Mouse (Mus musculus): ENCODE data around the gene Nup93.

Gene Nup93

DNA sequence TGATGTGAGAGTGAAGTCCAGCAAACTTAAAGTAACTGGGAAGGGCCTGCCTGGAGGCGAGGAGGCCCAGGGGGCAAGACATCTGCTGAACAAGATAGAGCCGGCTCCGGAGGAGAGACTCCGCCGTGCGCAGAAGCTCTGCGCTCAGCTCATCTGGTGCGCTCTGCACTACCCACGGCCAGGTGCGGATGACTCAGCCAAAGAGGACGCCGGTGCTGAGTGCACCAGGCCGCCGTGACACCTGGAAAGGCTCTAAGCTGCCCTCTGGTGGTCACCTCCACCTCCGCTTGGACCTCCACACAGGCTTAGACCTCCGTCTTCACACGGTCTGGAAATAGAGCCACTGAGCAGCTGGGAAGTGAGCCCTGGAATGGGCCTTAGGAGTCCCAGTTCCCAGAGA is 27.8 kb upstream of the Nup93 start:
- in situ Hi-C loops (cut with MboI), result no loop called here

DNA sequence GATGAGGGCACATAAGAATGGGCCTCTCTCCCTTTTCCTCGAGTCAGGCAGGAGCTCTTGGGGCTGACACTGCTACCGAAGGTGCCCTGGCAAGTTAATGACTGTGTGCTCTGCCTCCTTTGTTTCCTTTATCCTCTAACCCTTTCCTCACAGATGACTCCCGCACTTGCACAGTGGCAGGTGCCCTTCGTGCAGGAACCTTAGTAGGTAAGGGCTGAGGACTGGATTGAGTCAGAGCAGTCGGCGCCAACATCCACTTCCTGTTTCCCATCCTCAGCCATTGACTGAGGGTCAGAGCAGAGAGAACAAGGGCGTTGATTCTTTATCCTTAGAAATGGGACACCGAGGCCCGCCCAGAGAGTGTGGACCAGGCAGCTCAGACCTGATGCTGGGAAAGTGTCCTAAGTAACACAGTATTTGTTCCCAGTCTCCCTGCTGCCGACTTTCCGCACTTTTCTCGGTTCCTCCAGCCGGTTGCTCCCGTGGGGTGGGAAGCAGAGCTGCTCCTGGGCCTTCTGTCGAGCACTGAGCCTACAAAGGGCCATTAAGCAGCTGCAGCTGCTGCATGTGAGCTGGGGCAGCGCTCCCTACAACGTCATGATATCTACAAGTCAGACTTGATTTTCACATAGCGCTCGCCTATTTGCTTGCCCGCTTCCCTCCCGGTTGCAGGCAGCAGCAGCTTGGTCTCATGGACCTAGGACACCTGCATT is 26.9 kb upstream of the Nup93 start:
- in situ Hi-C loops (cut with MboI), result no loop called here

DNA sequence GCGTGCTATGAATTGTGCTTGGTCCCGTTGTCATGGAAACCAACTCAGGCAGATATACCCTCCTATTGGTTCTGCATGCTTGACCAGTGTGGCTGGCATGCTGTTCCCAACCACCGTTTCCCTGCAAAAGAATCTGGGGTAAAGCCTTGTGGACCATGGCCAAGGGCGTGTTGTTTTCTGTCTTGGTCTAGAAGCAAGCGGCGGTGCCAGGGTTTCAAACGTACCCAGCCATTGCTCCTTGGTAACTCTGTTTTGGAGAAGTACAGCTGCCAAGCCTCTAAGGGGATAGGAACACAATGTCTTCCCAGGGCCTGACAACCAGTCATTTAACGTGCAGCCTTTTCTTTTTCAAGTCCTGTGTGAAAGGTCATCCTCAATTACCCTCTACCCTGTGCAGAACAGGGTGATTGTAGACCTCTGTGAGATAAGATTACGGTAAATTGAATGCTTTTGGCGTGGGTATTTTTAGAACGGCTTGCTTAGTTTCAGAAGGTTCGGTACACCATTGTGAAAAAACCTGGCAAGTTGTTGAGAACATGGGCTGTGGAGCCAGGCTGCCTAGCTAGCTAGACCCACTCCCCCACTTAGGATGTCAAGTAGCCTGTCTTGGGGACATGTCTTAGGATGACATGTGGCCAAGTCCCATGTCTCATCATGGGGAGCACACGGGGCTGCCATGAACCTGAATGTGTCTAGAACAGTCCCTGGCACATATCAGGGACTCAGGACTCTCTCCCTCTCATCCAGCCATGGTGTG is 24.9 kb upstream of the Nup93 start:
- in situ Hi-C loops (cut with MboI), result no loop called here

DNA sequence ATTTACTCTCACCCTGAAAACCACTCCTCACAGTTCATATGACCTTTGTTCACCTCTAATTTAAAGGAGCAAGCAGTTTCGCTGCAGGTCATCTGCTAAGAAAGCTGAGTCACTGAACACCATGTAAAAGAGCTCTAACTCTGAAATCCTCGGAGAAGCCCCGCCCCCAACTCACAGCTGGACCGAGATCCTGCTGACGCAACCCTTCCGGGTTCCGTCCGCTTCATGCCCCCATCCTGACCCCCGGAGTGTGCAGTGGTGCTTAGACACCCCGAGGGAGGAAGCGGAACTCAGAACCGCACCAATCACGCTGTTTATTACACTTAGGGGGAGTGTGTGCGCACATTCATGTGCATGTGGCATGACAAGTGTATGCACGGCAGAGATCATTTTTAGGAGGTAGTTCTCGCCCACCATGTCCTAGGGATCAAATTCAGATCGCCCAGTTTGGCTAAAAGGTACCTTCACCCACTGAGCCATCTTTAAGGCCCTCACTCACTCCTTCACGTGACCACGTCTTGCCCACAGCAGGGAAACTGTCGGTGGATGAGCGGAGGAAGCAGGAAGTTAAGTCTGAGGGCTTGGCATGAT is 23.2 kb upstream of the Nup93 start:
- in situ Hi-C loops (cut with MboI), result no loop called here

DNA sequence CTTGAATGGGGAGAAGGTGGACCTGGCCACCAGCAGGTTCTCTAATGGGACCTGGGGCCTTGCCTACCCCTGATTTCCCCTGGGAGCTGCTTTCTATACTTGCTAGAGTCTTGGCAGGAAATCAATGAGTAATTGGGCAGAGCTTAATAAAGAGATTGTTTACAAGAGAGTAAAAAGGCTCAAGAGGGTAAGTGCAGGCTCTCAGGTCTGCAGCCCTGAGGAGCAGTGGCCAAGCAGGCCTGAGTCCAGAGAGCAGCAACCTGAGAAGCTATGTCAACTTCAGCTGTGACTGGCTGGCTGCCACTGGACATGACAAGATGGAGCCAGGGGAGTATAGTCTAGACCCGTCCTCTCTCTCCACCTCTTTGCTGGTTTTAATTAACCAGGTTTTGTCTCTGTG is 21.4 kb upstream of the Nup93 start:
- in situ Hi-C loops (cut with MboI), result no loop called here

GRCm38 (mm10) chr8:94194591-94195223 is 19.7 kb upstream of the Nup93 start:
- in situ Hi-C loops (cut with MboI), result no loop called here

GRCm38 (mm10) chr8:94199202-94199869 is 15.0 kb upstream of the Nup93 start:
- in situ Hi-C loops (cut with MboI), result no loop called here

DNA sequence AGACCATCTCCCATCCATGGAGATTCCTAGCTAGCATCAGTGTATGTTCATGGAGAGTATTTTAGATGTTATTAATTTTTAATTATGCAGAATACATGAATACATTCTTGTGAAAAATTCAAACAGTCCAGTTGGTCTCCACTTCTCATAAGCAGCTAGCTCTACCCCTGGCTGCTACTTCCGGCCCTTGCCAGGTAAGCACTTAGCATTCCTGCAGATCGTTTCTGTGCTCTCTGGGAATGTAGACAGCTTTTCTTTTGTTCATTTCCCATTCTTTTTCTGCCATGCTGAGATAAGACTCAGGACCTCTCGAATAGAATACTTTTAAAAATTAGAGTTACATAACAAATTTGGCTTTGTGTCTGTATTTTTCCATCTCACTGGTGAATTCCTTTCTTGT is 10.3 kb upstream of the Nup93 start:
- in situ Hi-C loops (cut with MboI), result no loop called here

- in situ Hi-C loops (cut with MboI), result no loop called here
Measured at GRCm38 (mm10) chr8:94205736-94206135, 8.6 kb upstream of the Nup93 start.

GRCm38 (mm10) chr8:94206256-94206655 is 8.1 kb upstream of the Nup93 start:
- in situ Hi-C loops (cut with MboI), result no loop called here

DNA sequence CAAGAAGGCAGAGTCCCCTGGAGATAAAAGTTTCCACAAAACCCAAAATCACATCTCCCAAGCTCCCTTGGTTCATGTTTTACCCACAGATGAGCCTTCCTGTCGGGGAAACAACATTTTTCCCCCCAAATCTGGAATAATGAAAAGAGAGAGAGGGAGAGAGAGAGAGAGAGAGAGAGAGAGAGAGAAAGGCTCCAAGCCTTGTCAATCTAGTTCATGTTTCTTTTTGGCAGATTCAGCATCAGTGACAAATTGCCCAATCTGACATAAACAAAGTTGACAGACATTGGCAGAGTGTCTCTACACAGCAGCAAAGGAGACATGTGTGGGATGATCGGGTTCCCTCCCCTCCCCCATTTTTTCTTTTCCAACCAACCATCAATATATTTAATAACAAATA is 6.9 kb upstream of the Nup93 start:
- in situ Hi-C loops (cut with MboI), result no loop called here

DNA sequence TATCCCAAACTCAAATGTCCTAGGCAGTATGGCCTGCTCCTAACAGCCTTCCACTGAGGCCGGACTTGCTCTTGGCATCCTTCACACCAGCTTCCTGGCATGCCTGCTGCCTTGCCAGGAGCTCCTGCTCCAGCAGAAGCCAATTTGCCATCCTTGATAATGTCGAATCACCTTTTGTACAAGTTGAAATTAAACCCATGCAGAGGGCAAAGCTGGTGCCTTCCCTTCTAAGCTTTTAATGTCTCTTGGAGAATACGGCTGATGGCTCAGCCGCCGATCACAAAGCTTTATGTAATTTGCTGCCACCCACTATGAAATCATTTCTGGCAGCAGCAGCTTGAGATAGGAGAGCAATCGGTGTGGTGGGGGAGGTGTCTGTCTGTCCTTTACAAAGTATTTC is 4.7 kb upstream of the Nup93 start:
- in situ Hi-C loops (cut with MboI), result no loop called here

- in situ Hi-C loops (cut with MboI), result no loop called here
Measured at GRCm38 (mm10) chr8:94210225-94210624, 4.1 kb upstream of the Nup93 start.

GRCm38 (mm10) chr8:94213819-94214218 is 545 bp upstream of the Nup93 start:
- in situ Hi-C loops (cut with MboI), result no loop called here

DNA sequence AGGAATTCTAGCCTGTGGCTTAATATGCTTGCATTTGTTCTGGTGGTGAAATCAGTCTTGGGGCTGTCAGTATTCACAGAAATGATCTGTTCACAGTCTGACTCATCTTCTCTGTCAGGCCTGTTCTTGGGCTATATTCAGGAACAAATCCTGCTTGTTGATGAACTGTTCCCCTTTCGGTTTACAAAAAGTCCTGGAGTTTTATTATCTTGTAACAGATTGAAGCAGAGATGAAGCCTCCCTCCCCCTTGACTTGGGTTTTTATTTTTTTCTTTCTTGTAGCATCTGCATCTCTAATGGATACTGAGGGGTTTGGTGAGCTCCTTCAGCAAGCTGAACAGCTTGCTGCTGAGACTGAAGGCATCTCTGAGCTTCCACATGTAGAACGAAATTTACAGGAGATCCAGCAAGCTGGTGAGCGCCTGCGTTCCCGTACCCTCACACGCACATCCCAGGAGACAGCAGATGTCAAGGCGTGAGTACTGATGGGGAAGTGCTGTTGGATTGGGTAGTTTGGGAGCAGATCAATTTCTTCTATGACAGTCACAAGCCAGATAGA is 13.1 kb downstream of the Nup93 start:
- in situ Hi-C loops (cut with MboI), result no loop called here

DNA sequence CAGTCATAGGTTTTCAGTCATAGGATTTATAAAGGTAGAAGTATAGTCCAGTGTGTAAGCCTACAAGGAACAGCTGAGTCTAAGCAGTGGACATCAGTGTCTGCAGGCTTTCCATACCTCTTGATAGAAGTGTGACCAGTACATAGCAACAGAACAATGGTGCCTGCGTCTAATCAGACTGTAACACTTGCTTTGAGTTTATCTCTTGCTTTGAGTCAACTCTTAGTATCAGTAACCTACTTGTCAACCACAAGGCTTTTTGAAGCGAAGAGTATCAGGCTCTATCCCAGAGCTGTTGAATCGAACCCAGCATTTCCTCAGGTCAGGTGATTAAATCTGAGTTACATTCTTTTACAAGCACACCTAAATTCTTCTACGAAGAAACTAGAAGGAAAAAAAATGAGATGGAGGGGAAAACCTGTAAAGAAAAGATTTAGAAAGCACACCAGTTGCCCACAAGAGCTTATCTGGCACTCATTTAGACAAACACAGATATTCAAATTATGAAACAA is 25.9 kb downstream of the Nup93 start:
- in situ Hi-C loops (cut with MboI), result no loop called here

- in situ Hi-C loops (cut with MboI), result no loop called here
Measured at GRCm38 (mm10) chr8:94249836-94250435, 35.6 kb downstream of the Nup93 start.

DNA sequence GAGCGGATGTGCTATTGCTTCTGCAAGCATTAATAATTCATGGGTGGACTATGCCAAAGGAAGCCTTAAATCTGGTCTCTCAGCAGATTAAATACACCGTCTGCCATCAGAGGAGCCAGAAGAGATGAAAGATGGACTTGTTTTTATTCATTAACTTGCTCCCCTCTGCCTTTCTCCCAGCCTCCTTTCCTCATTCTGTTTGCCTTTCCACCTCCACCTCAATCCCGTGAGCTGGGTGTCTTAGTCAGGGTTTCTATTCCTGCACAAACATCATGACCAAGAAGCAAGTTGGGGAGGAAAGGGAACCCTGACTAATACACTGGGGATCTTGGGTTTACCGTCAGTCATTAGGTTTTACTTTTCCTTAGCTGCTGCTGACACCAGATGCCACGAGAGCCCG is 44.5 kb downstream of the Nup93 start:
- in situ Hi-C loops (cut with MboI), result no loop called here

GRCm38 (mm10) chr8:94262626-94263297 is 48.4 kb downstream of the Nup93 start:
- in situ Hi-C loops (cut with MboI), result no loop called here

DNA sequence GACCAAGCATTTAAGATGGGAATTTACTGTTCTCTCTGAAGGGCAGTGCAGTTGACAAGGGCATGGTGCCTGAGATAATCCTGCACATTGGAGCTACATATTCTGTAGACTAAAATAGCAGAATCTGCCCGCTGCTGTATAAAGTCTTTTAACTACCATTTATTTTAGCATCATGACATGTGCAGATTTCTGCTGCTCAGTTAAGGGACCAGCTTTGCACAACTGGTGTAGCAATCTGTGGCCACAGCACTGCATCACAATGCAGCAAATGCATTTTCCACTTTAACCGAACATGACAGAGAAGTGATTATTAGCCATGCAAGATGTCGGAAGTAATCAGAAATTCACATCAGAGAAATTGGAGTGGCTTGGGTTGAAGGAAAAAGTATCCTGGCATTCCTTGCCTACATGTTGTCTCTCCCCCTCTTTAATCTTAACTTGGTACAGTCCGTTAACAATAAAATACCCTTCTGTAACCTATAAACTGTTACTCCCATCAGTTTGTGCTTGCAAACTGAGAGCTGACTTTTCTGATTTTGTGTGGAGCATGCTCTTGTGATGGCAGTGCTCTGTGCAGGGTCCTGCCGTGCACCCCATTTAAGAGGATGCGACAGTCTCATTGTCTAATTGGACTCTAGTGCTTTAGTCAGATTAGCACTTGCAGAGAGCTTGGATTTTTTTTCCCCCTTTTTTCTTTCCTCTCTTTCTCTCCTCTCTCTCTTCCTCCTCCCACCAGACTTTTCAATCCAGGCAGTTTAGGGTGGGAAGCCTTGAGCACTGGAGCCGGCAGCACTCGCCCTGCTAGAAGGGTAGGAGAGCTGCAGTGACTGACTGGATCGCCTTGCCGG is 52.2 kb downstream of the Nup93 start:
- in situ Hi-C loops (cut with MboI), result no loop called here

Data from mature B cell (primary cell).